Mouse (Mus musculus): ENCODE measurements at regions not wholly inside any gene's neighbourhood (a gene's known extent, or its start where the extent isn't known, plus 50 kb on each side); places are given as distances from the start of the nearest gene placed in this dataset.

DNA sequence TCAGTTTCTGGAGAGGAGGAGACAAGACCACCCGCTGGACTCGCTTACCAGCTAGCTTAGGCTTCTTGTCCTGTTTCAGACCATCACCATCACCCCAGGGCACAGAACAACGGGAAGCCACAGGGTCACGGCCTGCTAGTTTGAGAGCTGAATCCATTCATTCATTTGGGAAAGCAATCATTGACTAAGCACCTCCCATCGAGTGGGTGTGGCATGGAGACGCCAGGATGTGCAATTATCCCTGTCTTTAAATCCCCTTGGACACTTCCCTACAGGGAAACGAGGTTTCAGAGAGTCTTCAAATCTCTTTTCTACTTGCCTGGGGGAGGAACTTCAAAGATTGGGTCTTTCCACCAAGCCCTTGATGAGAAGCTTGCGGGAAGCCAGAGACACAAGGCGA, 108.7 kb downstream of the 2410131K14Rik start:
- peak; percentile 91 for DNase-seq (ENCODE audit: low read depth, low spot score)

DNA sequence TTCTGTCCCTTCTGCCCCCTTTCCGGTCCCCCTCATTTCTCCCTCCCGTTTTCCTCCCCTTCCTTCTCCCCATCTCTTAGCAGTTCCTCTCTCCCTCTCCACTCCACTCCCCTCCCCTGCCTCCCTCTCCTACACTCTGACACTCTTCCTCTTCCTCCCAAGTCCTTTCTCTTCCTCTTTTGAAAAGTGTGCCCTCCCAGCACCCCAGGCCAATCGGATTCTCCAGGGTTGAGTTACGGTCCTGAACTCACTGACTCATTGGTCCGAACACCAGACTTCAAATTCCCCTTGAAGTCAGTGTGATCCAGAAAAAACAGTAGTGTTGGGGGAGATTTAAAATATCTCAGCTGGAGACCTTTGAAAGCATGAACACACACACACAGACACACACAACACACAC, 109.1 kb downstream of the 2410131K14Rik start:
- DNase-seq (ENCODE audit: low read depth, low spot score) = peak; percentile 40

DNA sequence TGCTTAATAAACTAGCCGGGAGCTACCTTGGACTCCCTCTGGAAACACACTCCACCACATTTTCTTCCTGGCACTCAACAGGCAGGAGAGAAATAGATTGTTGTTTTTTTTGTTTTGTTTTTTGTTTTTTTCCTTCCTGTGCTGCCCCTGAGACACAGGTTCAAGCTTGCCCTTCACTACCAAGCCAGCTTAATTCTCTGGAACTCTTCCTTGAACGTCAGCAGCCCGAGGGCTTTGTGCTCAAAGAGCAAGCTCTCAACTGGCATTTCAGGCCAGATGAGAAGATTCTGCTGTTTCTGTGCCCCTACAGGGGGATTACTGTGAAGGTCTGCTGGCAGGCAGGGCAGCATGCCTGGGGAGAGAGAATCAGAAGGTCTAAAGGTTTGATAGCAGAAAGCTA, 109.8 kb downstream of the 2410131K14Rik start:
- no peak for DNase-seq (ENCODE audit: low read depth, low spot score)

DNA sequence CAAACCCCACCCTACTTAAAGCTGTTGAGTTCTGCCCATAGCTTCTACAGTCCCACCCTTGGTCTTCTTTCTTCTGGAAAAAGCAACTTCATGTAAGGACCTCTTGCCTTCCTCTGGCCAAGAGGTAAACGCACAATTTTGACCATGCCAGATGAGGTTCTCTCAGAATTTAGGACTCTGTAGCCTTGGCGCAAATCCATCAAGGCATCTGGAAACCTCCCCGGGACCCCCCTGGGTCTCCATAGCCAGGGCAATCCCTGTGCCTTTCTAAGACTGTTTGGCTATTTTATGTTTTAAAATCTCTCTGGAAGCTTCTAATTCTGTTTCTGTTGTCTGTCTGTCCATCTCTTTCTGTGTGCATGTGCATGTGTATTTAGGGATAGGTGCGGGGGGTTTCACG, 110.3 kb downstream of the 2410131K14Rik start:
- no peak for DNase-seq (ENCODE audit: low read depth, low spot score)

DNA sequence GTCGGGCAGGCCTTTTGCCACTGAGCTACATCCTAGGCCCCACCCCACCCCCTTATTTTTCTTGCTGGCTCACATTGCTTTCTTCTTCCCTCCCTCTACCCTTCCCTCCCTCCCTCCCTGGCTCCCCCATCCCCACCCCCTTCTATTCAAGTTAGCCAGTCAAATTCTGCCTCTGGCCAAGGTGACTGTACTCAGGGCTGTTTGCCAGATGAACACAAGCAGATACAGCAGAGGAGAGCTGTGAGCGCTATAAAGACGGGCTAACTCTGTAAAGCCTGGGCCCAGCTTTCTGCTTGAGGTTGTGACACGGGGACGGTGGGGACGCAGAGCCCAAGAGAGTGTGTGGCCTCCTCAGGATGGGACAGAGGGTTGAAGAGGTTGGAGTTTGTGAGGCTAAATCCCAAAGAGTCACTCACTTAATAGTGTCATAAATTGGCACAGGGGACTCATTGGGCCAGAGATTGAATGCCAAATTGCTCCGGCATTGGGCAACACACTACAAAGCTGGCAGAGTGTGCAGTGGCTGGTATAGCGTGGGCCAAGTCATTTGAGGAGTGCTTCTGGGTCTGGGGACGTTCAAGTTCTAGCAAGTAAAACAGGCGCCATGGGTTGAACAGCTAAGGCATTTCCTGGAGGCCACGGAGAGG, 110.8 kb downstream of the 2410131K14Rik start:
- DNase-seq (ENCODE audit: low read depth, low spot score) = peak; percentile 52

DNA sequence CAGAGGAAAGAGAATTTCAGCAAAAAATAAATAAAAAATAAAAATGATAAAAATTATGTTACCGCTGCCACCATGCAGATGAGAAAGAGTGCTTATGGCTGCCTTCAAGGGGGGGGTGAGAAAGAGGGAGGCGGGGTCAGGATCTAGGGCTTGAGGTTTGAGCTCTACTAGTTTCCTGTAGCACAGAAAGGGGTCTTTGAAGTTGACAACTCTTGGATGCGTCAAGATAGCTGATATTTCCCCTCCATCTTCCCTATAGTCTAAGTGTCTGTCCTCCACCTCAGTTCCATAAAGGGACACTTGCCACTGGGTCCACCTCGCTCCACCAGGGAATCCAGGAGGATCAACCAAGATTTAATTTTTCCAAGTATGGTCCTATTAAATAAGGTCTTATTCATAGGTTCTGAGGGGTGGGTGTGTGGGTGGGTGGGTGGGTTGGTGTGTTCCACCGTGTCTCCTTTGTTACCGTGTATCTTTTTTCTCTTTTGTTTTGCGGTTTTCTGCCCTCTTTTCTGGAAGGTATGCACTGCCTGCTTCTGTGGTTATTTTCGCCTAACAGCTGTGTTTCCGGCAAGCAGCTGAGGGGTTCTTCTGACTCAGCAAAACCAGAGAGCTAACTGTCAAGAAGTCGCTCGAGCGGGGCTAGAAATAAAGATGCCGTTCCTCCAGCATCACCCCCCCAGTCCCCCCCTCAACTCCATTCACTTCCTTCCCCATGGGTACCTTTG, 114.8 kb downstream of the 2410131K14Rik start:
- no peak for DNase-seq (ENCODE audit: low read depth, low spot score)

DNA sequence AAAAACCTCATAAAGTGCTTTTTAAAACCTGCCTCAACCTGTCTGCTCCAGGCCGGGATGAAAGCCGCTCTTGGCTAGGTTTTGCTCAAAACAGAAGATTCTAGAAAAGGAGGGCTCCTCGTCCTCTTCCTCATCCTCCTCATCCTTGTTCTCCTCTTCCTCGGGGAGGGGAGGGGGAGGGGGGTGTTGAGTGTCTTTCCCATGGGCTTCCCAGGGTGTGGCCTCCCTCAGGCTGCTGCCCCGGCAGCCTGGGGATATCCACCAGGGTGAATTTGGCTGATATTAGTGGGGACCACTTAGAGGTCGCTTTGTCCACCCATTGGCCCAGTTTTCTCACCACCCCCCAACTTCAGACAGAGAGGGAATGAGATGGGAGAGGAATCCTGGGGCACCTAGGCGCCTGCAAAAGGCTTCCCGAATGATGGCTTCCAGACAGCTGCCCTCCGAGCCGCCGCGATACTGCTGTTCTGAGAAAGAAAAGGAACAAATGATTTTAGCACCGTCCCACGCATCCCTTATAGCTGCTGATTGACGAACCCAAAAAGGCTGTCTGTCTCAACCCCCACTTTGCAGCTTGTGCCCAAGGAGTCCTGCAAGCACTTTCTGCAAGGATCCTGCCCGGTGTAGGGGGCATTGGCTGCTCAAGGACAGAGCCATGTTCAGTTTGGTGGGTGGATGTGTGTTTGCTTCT, 115.5 kb downstream of the 2410131K14Rik start:
- DNase-seq (ENCODE audit: low read depth, low spot score) = no peak

DNA sequence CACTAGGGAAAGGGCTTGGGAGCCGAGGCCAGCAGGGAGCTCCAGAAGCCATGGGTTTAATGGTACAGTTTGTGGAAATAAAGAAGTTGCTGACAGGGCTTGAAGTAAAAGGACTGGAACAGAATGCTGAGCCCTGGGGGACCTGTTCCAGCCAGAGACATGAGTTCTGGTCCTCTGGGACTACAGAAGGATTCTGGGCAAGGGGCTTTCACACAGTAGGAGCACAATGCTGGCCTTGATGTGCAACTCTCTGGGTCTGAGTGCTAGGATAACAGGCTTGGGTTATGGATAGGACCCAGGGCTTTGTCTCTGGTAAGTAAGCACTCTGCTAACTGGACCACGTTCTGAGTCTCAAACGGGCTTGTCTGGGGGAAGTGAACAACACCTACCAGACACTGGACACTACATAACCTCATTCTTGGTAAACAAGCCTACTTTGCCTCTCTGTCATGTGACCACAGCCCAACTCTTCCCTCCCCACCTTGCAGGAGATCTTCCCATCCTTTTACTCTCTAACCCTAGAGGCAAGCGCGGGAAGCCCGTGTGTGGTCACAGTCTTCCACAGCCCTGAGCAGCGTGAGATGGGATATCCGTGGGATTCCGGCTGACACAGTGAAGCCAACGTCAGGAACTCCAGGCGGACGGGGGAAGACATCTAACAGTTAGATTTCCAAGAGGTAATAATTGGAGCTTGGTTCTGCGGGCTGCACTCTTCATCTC, 116.3 kb downstream of the 2410131K14Rik start:
- DNase-seq (ENCODE audit: low read depth, low spot score) = no peak

DNA sequence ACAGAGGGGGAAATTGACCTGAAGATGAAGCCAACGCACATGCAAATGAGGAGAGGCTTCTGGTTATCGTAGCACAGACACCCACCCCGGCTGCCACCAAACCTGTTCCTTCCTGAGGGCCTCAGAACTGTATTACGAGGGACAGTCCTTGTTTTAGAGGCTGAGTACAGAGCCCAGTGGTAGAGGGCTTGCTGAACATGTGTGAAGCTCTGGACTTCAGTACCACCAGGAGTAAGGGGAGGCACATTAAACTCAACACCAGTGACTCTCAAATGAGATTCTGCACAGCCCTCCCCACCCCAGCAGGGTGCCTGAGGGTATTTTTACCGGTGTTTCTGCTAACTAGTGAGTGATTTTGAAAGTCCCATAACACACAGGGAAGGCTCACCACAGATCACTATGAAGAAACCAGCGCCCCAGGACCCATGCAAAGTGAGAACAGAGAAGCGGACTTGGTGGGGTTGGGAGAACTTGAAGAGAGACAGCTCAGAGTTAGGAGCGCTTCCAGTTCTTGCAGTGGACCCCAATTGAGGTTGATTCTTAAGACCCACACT, 116.9 kb downstream of the 2410131K14Rik start:
- no peak for DNase-seq (ENCODE audit: low read depth, low spot score)

DNA sequence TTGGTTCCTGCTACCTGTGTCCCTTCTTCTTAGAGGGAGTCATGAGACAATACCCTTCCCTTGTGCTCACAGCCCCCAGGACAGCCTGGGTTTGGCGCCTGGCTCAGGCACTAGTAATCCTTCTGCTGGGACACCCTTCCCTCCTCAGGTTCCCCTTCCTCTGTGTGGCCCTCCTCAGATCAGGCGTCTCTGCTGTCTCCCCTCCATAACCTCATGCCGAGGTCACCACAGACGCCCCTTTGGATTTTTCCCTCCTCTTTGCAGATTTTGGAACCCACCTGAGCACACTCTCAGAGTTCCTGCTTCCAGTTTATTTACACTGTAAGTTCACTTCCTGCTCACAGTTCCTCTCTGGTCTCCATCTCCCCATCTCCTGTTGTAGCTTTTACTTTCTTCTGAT, 117.7 kb downstream of the 2410131K14Rik start:
- DNase-seq (ENCODE audit: low read depth, low spot score) = no peak

DNA sequence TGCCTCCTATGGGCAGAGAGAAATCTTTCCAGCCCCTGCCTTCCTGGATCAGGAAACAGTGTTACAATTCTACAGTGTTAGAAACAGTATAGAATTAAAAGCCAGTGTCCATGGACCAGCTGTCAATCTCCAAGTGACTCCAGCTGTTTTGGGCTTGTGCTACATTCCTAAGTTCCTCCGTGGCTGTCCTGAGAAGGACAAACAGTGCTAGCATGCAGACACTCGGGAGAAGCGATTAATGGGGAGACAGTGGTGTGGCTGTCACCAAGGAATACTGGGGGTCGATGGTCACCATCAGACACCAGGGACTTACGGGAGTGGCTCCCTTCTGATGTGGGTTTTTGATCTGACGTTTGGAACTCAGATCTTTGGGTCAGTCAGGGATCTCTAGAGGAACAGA, 118.1 kb downstream of the 2410131K14Rik start:
- no peak for DNase-seq (ENCODE audit: low read depth, low spot score)

DNA sequence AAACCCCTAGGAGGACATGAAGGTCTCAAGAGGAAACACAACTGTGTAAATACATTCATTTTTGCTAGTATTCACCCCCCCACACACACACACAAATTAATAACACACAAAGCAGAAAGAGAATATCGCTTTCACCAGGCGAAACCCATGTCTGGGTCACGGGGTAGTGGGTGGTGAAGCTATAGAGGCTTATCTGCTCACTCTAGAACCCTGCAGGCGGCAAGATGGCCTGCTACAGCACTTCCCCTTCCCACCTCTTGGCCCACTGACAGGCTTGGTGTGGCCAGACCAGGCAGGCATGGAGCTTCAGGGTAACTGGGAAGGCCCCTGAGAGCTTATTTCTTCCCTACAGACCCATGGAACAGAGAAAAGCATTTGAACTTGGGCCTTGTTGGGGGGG, 119.6 kb downstream of the 2410131K14Rik start:
- no peak for DNase-seq (ENCODE audit: low read depth, low spot score)

DNA sequence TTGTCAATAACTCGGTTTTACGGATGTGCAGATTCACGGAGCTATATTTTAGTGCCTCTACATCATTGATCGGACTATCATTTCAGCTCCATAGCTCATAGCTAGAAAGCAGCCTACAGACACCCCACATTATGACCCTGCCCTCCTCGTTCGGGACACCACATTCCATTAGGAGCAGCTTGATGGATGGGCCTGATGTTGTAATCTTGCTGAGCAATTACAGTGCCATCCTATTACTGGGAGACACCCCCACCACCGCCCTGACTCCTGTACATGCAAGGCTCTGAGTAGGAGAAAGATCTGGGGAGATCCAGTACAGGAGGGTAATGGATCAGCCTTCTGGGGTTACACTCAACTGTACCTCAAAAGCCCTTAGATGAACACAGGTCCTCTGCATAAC, 120.2 kb downstream of the 2410131K14Rik start:
- DNase-seq (ENCODE audit: low read depth, low spot score) = no peak

DNA sequence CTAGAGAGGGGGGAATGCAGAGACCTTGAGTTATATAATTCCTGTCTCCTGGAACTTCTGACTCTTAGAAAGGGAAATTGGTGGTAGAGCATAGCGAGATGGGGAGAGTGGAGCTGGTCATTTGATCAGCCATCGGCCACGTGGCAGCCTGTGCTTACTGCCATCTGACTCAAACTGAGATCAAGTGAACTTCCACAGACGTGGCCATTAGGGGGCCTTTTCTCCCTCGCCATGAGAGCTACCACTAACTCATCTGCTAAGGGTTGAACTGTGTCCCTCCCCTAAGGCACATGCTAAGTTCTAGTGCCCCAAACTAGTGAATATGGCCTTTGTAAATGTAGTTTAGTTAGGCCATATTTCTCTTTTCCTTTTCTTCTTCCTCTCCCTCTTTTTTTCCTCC, 120.6 kb downstream of the 2410131K14Rik start:
- DNase-seq (ENCODE audit: low read depth, low spot score) = no peak

DNA sequence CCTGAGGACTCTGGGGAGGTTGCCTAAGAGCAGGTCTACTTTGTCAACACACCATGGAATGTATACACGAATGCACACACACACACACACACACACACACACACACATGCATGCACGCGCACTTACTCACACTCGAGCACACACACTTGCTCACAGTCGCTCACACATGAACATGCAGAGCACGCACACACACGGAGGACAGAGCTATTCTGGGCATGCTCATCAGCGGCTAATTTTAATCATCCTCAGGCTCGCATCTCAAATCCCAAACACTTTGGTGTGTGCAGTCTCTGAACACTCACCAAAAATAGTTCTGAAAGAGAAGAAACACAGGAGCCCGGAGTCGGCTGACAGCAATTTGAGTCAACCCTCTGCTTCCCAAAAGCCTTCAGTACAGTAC, 122.0 kb downstream of the 2410131K14Rik start:
- DNase-seq (ENCODE audit: low read depth, low spot score) = no peak

DNA sequence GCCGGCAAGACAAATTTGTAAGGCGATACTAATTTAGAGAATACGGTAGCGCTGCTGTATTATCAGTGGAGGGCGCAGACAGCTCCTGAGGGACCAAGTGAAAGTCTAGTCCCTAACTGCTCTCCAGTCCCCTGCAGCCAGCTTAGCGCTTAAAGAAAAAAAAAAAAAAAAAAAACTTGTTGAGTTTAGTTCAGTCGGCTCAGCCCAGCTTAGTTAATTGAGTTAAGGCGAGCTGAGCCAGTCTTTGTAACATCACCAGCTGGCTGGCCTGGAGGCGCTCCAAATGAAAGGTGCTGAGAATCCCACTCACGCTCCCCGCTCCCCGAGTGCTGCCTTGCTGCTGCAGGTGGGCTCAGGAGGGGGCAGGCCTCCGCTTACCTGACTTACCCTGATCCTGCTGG, 128.6 kb downstream of the 2410131K14Rik start:
- no peak for DNase-seq (ENCODE audit: low read depth, low spot score)

DNA sequence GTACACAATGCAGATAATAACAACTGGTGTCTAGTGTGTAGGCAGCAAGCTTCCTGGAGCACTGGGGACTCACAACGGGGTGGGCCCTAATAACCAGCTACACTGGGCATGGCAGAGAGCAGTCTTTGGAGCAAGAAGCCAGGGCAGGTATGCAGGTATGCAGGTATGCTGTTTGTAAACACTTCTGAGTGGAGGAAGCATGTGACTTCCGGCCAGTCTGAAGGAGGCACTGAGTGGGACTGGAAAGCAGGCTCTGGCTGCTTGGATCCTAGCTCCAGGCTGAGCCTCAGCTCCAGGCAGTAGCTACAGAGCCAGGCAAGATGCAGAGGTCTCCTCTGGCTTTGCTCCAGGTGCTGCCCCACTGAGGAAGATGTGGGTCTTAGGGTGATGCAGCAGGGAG, 129.9 kb downstream of the 2410131K14Rik start:
- peak; percentile 40 for DNase-seq (ENCODE audit: low read depth, low spot score)

DNA sequence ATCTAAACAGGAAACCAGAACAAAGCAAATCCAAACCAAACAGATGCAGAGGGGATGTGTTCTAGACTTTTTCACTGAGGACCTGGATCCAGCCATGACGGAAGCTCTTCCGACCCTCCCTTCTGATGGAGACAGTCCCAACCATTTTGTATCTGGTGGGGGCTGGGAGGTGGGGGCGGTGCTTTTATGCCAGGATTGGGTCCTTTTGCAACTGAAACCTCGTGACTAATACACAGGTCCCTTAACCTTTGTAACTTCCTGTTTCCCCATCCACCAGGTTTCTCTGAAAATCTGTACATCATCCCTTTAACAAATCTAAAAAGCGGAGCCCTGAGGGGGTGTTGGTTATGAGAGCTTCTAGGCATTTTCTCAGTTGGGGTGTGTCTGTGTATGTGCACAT, 130.9 kb downstream of the 2410131K14Rik start:
- DNase-seq (ENCODE audit: low read depth, low spot score) = no peak

DNA sequence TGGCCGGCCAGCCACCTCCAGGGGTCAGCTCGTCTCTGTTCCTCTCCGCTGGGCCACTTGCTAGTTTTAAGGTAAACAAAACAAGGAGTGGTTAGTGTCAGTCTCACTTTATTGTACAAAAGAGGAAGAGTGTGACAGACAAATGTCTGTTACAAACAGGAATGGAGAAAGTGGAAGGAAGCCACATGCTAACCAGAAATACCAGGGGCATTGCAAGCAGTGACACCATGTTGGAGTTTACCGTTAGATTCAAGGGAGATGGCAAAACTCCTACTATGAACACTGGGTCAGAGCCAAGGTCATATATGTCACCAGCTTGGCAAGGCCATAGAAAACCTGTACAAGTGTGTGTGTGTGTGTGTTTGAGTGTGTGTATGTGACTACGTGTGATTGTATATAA, 131.5 kb downstream of the 2410131K14Rik start:
- no peak for DNase-seq (ENCODE audit: low read depth, low spot score)

DNA sequence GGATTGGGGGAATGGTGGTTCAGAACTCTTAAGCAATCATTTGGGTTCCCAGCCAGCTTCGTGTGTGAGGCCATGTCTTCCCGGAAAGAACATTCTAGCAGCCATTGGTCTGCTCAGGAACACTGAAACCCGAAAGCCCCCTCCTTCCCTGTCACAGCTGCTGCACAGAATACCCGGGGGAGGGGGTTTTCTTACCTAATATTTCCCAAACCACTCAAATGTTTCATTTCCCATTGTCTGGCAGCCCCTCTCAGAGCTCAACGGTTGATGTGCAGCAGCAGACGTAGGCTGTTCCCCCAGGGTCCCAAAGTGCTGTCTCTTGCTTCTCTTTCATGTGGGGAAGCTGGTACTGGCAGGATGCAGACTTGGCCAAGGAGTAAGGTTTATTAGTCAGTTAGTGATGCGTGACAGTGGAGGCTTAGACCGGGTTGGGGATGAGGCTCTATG, 132.4 kb downstream of the 2410131K14Rik start:
- no peak for DNase-seq (ENCODE audit: low read depth, low spot score)

DNA sequence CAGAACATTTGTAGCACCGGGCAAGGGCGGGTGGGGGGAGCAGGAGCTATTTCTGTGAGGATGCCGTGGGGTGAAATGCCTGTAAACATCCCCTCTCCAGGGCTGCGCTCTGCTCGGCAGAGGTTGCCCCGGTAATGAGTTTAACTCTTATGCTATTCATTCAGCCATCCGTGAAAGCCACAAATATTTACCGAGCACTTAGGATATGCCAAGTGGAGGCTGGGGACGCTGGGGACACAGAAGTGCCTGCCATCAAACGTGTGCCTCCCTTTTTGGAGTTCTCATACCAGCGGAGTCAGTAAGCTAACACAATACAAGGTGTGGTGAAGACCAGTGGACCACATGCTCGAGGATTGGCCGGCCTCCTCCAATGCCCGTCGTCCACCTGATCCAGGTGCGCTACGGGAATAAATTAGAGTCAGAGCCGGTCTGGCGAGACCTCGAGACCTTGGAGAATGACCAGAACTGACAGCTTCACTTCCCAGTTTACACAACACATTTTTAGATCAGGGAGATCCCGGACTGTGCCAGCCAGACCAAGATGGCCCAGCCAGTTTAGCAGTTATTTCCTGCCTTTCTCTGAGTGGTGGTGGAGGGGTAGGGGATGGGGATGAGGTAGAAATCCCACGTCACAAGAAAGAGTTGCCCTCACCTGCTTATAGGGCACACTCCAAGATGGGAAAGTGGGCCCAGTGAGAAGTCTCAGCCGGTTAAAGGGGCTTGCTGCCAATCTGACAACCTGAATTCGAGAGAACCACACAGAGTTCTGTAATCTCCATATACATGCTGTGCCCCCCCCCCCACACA, 134.4 kb downstream of the 2410131K14Rik start:
- no peak for DNase-seq (ENCODE audit: low read depth, low spot score)
